Mouse (Mus musculus) ES-E14 (cell line): ENCODE results near the gene Mbd4.

Source experiments
- CHD2 ChIP-seq: IDR thresholded peaks from 2 replicates; pipeline ENCODE4 v1.6.1; 2014; ENCODE audit warnings: mild to moderate bottlenecking, low read depth, low read length, inconsistent platforms
- HCFC1 ChIP-seq: IDR thresholded peaks from 2 replicates; pipeline ENCODE4 v1.6.1; 2012; ENCODE audit warnings: low read length, inconsistent platforms, borderline replicate concordance; ENCODE audit not compliant: insufficient read depth
- MAFK ChIP-seq: IDR thresholded peaks from 2 replicates; pipeline ENCODE4 v1.6.1; 2014; ENCODE audit warnings: mild to moderate bottlenecking, low read depth, low read length, inconsistent platforms; ENCODE audit not compliant: insufficient read depth
- ZC3H11A ChIP-seq: IDR thresholded peaks from 2 replicates; pipeline ENCODE4 v1.6.1; 2012; ENCODE audit warnings: low read depth, mild to moderate bottlenecking, inconsistent platforms, low read length, borderline replicate concordance
- ZNF384 ChIP-seq: IDR thresholded peaks from 2 replicates; pipeline ENCODE4 v1.6.1; 2012; ENCODE audit warnings: low read depth, low read length, inconsistent platforms

DNA sequence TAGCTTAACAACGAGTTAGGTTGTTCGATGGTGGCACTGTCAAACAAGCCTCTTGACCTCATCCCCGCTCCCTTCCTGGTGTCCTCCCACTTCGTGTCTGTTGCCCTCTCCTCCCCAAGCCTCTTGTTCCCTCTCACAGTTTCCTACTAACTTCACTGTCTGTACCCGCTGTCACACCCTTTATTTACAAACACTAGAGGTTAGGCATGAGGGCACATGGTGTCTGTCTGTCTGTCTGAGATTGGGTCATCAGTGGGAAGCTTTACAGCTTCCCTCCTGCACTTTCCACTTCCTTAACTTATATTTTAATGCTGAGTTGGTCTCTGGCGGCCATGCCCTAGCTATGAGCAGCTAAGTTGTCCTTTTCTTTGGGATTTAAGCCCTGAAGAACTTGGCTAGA lies 26.6 kb upstream of the Mbd4 start:
- TF ChIP-seq CHD2, result no peak
- TF ChIP-seq HCFC1, result no peak
- no peak for TF ChIP-seq ZC3H11A
- TF ChIP-seq MAFK, result no peak
- TF ChIP-seq ZNF384, result no peak
